Mouse (Mus musculus) small intestine, adult 2 months (tissue): ENCODE results near the gene Sapcd2.

Source experiments
- CTCF ChIP-seq: fragments of 200-500 bp; IDR thresholded peaks from 2 replicates; pipeline ENCODE4 v1.5.1; 2012; ENCODE audit warnings: low read depth, mild to moderate bottlenecking, control low read depth, inconsistent platforms, low read length, moderate library complexity, mixed read lengths; ENCODE audit not compliant: insufficient replicate concordance, insufficient read length; ENCODE audit errors: extremely low read depth
- POLR2A ChIP-seq: fragments of 200-500 bp; IDR thresholded peaks from 2 replicates; pipeline ENCODE4 v1.6.1; 2012; ENCODE audit warnings: low read depth, mild to moderate bottlenecking, control low read depth, inconsistent platforms, low read length, moderate library complexity

DNA sequence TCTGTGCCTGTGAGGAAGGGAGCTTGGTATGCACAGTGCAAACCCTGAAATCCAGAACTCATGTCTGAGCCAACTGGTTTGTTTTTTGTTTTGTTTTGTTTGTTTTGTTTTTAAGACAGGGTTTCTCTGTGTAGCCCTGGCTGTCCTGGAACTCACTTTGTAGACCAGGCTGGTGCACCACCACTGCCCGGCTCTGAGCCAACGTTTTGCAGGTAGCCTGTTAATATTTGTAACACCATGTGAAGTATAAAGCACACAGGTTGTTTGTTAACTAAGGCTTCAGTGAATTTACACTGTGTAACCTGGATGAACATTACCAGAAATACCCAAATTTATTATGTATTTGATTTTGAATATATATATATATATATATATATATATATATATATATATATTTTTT is 46.1 kb upstream of the Sapcd2 start:
- TF ChIP-seq CTCF: no peak
- TF ChIP-seq POLR2A: no peak
